Mouse (Mus musculus) heart, postnatal 0 days (tissue): ENCODE data around the gene Zmym6.

Source experiments
- CTCF ChIP-seq: IDR thresholded peaks from 2 replicates; pipeline ENCODE4 v1.5.1; 2016; ENCODE audit warnings: antibody characterized with exemption, control low read depth, low read depth
- EP300 ChIP-seq: IDR thresholded peaks from 2 replicates; pipeline ENCODE4 v1.6.1; 2016; ENCODE audit warnings: antibody characterized with exemption, low read depth

GRCm38 (mm10) chr4:127168914-127169345 is 91.7 kb downstream of the Zmym6 start, which contains the start of gene Dlgap3:
- TF ChIP-seq EP300 (no peak), CTCF (no peak)
